Mouse (Mus musculus) v-Abl transformed pro-B cells (cell line): ENCODE measurements around the gene Strip2.

Source experiments
- in situ Hi-C, 2 experiments: fragments of 400-800 bp; cut with MboI; formaldehyde crosslinking; loops; one replicate each; pipeline ENCODE4 v1.15.1; 2025; ENCODE audit not compliant: unreplicated experiment in 2 of 2

The Strip2 gene

DNA sequence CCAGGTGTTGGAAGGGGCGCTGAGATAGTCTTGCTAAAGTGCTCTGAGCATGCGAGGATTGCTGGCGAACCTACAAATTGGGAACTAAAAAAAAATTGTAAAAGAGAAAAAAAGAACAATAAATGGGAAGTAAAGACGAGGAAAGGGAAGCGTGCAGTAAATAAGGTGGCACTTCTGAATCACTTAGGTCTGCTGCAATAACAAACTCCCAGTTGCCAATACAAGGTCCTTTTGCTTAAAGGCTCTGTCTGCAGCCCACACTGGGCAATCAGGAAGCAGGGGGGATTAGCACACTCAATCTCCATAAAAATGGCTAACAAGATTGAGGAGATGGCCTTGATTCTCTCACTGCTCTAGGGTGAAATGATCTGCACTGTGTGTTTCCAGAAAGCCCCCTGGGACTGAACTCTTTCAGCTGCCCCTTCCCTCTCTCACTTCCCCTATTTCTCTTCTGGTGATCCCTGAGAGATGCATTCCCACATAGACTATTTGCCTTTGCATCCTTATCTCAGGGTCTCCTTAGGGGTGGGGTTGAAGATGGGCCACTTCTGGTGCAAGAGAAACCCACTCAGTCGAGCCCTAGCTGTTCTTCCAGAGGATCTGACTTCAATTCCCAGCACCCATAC lies 8.9 kb downstream of the Strip2 start:
- in situ Hi-C loops = no loop called here

DNA sequence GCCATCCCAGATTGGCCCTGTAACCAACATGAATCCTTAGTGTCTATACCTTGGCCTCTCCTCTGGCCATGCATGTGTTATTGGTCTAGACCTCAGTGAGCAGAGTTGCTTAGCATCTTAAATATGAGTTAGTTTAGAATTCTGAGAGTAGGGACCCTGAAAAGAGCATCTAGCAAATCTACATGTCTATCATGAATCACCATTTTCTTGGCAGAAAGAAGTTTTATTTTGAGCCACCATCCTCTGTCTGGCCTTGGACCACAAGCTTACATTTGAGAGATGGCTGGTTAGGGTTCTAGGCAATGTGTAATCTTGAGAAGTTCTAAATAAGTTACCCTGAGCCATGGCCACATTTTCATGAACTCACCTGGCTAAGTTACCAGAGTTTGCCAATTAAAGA lies 13.3 kb downstream of the Strip2 start:
- in situ Hi-C loops = no loop called here

DNA sequence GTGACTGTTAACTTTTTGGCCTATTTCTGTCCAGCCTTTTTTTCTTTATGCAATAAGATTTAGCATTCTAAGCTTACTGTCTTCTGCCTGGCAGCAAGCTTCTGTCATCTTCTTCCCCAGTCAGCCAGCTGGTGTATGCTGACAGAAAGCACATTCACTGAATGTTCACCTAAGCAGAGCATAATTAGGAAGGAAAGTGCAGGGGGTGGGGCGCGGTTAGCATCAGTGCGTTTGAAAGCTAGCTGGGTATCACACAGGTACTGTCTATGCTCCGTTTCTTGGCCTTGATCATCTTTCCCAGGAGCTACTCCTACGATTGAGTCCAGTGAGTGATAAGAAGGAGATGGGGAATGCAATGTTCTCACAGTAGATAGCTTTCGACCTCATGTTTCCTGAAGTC lies 13.9 kb downstream of the Strip2 start:
- in situ Hi-C loops = no loop called here

DNA sequence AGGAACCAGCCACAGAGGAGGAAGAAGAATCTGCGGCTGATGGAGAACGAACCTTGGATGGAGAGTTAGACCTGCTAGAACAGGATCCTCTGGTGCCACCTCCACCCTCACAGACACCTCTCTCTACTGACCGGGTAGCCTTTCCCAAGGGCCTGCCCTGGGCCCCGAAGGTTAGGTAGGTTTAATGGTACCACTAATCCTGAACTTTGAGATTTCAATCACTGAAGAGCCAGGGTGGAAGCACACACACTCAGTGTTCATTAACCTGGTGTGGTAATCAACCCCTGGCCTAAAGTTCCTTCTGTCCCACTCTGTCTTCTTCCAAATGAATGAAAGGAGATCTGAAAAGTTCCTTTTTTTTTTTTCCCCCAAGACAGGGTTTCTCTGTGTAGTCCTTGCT lies 14.4 kb downstream of the Strip2 start:
- in situ Hi-C loops = no loop called here

DNA sequence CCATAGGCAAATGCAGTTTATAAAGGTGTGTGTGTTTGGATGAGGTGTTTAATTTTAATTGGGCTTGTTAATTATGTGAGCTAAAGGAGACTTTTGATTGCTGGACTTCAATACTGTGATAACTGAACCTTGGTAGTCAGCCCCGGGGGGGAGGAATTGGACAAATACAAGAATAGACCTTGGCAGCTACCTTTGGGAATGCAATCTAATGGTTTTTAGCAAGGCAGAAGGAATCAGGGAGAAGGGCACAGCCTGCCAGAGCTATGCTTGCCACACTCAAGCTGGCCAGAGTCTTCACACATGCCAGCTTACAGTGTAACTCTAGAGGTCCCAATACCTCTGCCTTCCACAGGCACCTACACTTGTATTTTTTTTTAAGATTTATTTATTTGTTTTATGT lies 18.9 kb downstream of the Strip2 start:
- in situ Hi-C loops = no loop called here

DNA sequence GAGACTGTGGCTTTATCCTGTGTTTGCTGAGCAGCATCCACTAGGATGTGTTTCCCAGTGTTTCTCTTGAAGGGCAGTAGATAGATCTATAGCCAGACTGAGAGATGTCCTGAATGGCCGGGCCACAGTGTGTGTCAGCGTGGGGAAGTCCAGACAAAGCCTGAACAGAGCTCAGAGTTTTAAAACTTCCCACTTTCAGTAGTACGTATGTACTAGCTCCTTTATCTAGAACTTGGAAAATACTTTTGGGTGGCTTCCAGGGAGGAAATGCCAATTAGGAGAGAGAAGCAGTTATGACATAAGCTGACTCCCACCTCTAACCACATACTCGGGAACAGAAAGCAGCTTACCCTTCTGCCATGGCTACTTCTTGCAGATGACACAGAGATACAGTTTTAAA lies 23.6 kb downstream of the Strip2 start:
- in situ Hi-C loops = no loop called here

DNA sequence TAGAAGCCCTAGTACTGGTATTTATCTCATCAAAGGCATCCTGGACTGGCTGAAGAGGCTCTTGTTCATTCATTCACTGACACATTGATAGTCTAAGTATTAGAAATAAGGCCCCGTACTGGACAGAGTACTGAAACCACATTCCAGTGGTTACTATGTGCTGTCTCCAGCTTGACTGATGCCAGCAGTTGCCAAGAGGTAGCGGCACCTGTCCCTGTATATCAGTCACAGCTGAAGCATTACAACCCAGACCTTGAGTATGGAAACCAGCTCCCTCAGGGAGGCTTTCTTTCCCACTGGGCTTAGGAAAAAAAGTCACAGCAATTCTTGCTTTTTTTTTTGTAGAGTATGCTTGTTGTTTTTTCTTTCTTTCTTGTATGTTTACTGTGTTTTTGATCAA lies 24.2 kb downstream of the Strip2 start:
- in situ Hi-C loops = no loop called here

DNA sequence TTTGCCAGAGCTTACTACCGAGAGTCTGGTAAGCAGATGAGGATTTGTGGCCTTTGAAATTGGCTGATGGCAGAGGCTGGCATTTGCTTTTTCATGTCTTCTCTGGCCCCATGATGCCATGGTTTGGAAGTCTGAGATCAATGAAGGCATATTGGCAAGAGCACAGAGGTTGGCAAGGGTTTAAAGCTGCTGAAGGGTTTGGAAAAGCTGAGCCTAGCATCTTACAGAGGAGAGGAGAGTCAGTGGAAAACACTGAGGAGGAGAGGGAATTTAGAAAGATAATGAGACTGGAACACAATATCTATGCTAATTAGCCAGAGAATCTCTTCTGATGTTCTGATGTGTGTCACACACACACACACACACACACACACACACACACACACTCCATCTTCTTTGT lies 27.7 kb downstream of the Strip2 start:
- in situ Hi-C loops = no loop called here

- in situ Hi-C loops = no loop called here
These were observed 29.8 kb downstream of the Strip2 start for GRCm38 (mm10) chr6:29946568-29946967.

GRCm38 (mm10) chr6:29947823-29948222 lies 31.0 kb downstream of the Strip2 start:
- in situ Hi-C loops = no loop called here

DNA sequence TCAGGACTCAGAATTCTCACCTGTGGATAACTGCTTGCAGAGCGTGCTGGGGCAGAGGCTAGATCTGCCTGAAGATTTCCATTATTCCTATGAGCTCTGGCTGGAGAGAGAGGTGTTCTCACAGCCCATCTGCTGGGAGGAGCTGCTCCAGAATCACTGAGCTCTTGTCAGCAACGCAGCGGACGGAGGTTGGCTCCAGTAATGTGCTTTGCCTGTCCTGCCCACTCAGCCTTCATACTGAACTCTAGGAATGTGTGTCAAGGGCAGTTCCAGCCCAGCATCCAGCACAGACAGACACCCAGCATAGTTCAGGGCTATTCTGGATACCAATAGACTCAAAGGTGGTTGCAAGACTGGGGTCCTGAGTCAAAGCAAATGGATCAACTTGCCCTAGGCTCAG lies 39.9 kb downstream of the Strip2 start:
- in situ Hi-C loops = no loop called here

- in situ Hi-C loops = no loop called here
These were observed 41.9 kb downstream of the Strip2 start for GRCm38 (mm10) chr6:29958669-29959068.

- in situ Hi-C loops = no loop called here
These were observed 44.3 kb downstream of the Strip2 start for GRCm38 (mm10) chr6:29961081-29961480.

GRCm38 (mm10) chr6:29967917-29968316 lies 51.1 kb downstream of the Strip2 start:
- in situ Hi-C loops = no loop called here

DNA sequence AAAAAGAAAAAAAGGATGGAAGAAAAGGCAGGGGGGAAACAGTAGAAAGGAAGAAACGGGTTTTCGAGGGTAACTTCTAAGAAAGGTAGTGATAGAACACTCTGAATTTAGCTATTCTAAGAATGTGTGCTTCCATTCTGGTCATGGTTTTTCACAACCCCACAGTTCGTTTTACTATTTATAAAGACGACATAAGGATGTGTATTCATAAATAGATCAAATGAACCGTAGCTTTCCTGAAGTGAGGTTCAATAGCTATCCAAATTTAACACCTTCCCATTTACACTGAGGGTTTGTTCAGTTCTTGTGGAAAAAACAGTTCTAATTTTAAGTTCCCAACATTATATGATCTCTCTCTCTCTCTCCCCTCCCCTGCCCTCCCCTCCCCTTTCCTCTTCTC lies 56.5 kb downstream of the Strip2 start:
- in situ Hi-C loops = no loop called here

DNA sequence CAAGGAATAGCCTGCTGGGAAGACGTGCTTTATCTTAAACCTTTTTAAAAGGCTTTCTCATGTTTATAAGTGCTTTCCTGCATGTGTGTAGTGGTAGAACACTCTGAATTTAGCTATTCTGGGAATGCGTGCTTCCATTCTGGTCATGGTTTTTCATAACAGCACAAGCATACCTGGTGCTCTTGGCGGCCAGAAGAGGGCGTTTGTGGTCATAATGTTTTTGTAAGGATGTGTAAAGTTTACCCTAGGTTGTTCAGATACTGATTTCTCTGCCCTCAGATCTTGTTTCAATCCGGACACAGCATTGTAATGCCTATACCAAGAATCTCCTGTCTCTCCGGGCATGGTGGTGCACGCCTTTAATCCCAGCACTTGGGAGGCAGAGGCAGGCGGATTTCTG lies 58.0 kb downstream of the Strip2 start:
- in situ Hi-C loops = no loop called here

GRCm38 (mm10) chr6:29980461-29980860 lies 63.6 kb downstream of the Strip2 start:
- in situ Hi-C loops = loop anchor here in 1 of 2 experiments (10.0 kb wide), 1 partner anchor 374 kb away; no protein-coding TSS in a partner anchor

DNA sequence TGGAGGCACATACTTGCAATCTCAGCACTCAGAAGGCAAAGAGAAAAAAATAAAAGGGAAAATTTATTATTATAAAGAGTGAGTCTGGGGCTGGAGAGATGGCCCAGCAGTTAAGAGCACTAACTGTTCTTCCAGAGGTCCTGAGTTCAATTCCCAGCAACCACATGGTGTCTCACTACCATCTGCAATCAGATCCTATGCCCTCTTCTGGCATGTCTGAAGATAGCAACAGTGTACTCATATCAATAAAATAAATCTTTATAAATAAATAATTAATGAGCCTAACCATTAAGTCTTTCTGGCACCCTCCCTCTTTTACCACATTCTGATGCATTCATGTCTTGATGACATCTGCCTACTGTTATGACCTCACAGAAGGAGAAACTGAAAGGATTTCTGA lies 65.0 kb downstream of the Strip2 start:
- in situ Hi-C loops = loop anchor here in 1 of 2 experiments (10.0 kb wide), 1 partner anchor 373 kb away; no protein-coding TSS in a partner anchor

- in situ Hi-C loops = loop anchor here in 1 of 2 experiments (10.0 kb wide), 1 partner anchor 370 kb away; no protein-coding TSS in a partner anchor
These were observed 68.3 kb downstream of the Strip2 start for GRCm38 (mm10) chr6:29985058-29985498.

GRCm38 (mm10) chr6:29985504-29985903 lies 68.7 kb downstream of the Strip2 start:
- in situ Hi-C loops = loop anchor here in 1 of 2 experiments (10.0 kb wide), 1 partner anchor 369 kb away; no protein-coding TSS in a partner anchor

GRCm38 (mm10) chr6:29985986-29986385 lies 69.2 kb downstream of the Strip2 start:
- in situ Hi-C loops = loop anchor here in 1 of 2 experiments (10.0 kb wide), 1 partner anchor 369 kb away; no protein-coding TSS in a partner anchor

DNA sequence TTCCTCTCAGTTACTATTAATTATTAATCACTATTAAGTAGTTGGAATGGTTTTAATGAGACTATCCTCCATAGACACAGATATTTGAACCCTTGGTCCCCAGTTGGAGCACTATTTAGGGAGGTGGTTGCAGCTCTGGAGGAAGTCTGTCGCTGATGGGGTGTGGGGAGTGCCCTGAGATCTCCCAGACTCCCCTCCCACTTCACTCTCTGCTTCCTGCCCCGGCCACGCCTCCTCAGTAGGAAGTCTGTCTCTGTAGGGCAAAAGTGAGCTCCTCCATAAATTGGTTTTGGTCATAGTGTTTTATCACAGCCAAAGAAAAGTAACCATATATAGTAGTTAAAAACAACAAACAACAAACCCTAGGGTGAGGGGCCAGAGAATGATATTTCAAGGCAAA lies 70.4 kb downstream of the Strip2 start:
- in situ Hi-C loops = loop anchor here in 1 of 2 experiments (10.0 kb wide), 1 partner anchor 368 kb away; no protein-coding TSS in a partner anchor
